Mouse (Mus musculus): ENCODE data around the gene Psat1.

The Psat1 gene

GRCm38 (mm10) chr19:15864129-15864528, 83.0 kb downstream of the Psat1 start:
- DNase-seq (ENCODE audit: low read depth, low spot score), result no peak

GRCm38 (mm10) chr19:15855379-15855778, 91.8 kb downstream of the Psat1 start:
- no peak for DNase-seq (ENCODE audit: low read depth, low spot score)
